Mouse (Mus musculus) ES-Bruce4 (cell line): ENCODE data around the gene H1fnt. TPM values are rescaled to one million over a fixed set of nuclear protein-coding genes. Genes with fewer than 3 reads are reported as not detected.

ENCODE experiments used
- H3K27ac ChIP-seq: 2 replicates; pipeline ENCODE4 v1.5.1; 2012; ENCODE audit warnings: low read length, inconsistent platforms; ENCODE audit not compliant: insufficient read depth
- H3K27me3 ChIP-seq: 2 replicates; pipeline ENCODE4 v1.6.1; 2012; ENCODE audit warnings: mild to moderate bottlenecking, low read length, inconsistent platforms; ENCODE audit not compliant: control insufficient read depth, poor library complexity, insufficient read depth, severe bottlenecking
- H3K36me3 ChIP-seq: 2 replicates; pipeline ENCODE4 v1.6.1; 2012; ENCODE audit warnings: inconsistent platforms, mild to moderate bottlenecking, low read length, moderate library complexity; ENCODE audit not compliant: control insufficient read depth, poor library complexity, insufficient read depth, severe bottlenecking
- H3K4me1 ChIP-seq: one replicate; pipeline ENCODE4 v1.8.1; 2011; ENCODE audit warnings: low read length; ENCODE audit not compliant: control insufficient read depth, insufficient read depth
- H3K4me3 ChIP-seq: 2 replicates; pipeline ENCODE4 v1.5.1; 2011; ENCODE audit warnings: low read depth, mild to moderate bottlenecking, low read length
- H3K9ac ChIP-seq: 2 replicates; pipeline ENCODE4 v1.6.1; 2012; ENCODE audit warnings: low read depth, mild to moderate bottlenecking, inconsistent platforms; ENCODE audit not compliant: poor library complexity, severe bottlenecking
- H3K9me3 ChIP-seq: replicated peaks from 2 replicates; pipeline ENCODE4 v1.6.1; 2012; ENCODE audit warnings: mild to moderate bottlenecking, low read length, inconsistent platforms; ENCODE audit not compliant: control insufficient read depth, poor library complexity, insufficient read depth, severe bottlenecking
- CTCF ChIP-seq: IDR thresholded peaks from one replicate; pipeline ENCODE4 v1.8.1; 2011; ENCODE audit warnings: low read depth, low read length
- EP300 ChIP-seq: IDR thresholded peaks from 2 replicates; pipeline ENCODE4 v1.6.1; 2011; ENCODE audit warnings: low read depth, low read length; ENCODE audit not compliant: insufficient read depth
- POLR2A ChIP-seq: IDR thresholded peaks from one replicate; pipeline ENCODE4 v1.8.1; 2011; ENCODE audit warnings: low read length; ENCODE audit not compliant: insufficient read depth
- polyA plus RNA-seq: library from polyadenylated mRNA; stranded (reverse); fragments of >200 nt; gene quantifications from 2 replicates; pipeline ENCODE4 v1.2.4, GENCODE M21; 2011; ENCODE audit warnings: low read depth; ENCODE audit not compliant: missing spikeins, insufficient read depth, insufficient read length

Gene H1fnt
- polyA plus RNA-seq, 1 experiment, result not detected

DNA sequence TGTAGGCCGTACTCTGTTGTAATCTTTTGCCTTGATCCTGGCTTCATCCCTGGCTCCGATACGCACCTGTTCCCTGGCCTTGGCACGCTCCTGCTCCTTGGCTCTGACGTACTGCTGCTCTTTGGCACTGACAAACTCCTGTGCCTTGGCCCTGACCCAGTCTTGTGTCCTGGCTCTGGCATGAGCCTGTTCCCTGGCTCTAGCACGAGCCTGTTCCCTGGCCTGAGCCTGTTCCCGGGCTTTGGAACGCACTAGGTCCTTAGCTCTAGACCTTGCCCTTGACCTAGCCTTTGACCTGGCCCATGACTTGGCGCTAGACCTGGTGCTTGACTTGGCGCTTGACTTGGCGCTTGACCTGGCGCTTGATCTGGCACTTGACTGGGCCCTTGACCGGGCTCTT lies 822 bp downstream of the H1fnt start:
- no peaks in the 10 kb centered on the region for H3K4me1 ChIP-seq
- H3K4me3 ChIP-seq, result no peak overlapping the region
- no peaks in the 10 kb centered on the region for H3K36me3 ChIP-seq
- H3K27ac ChIP-seq, result no peak overlapping the region
- TF ChIP-seq EP300 (no peak), CTCF (no peak), POLR2A (no peak)
- H3K9ac ChIP-seq, result no peak overlapping the region
- H3K9me3 ChIP-seq, result peaks cover 8% of the 10 kb centered on the region
- H3K27me3 ChIP-seq, result no peaks in the 10 kb centered on the region

GRCm38 (mm10) chr15:98235442-98235841 lies 21.7 kb downstream of the H1fnt start:
- Histone ChIP-seq H3K27ac (no peak overlapping the region), H3K9ac (no peak overlapping the region), H3K9me3 (no peaks in the 10 kb centered on the region), H3K27me3 (no peaks in the 10 kb centered on the region), H3K36me3 (no peaks in the 10 kb centered on the region), H3K4me3 (no peak overlapping the region), H3K4me1 (no peaks in the 10 kb centered on the region)
- TF ChIP-seq CTCF (no peak), EP300 (no peak)

- TF ChIP-seq POLR2A (no peak), CTCF (no peak), EP300 (no peak)
These were observed 22.7 kb downstream of the H1fnt start, which contains the start of gene Olfr286 for GRCm38 (mm10) chr15:98234350-98234749. Olfr286 (minus strand) TSS chr15:98234450.

DNA sequence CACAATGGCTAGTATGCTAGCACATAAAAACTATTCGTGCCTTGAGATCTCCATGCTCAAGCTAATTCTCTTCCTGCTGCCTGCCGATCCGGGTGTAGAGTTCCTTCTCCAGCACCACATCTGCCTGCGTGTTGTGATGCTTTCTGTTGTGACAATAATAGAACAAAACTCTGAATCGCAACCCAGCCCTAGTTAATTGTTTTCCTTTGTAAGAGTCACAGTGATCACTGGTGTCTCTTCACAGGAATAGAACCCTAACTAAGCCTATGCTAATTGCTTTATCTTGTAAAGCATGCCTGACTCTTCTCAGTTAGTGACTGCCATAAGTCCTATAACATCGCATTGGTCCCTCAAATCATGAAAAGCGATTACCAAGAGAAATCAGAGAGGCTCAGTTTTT lies 31.0 kb downstream of the H1fnt start:
- Histone ChIP-seq H3K4me1 (no peaks in the 10 kb centered on the region), H3K36me3 (no peaks in the 10 kb centered on the region), H3K27ac (no peak overlapping the region), H3K4me3 (no peak overlapping the region), H3K9me3 (no peaks in the 10 kb centered on the region), H3K27me3 (no peaks in the 10 kb centered on the region), H3K9ac (no peak overlapping the region)
- TF ChIP-seq CTCF (no peak), EP300 (no peak), POLR2A (no peak)

More at GRCm38 (mm10) chr15:98234350-98234749, 22.7 kb downstream of the H1fnt start, which contains the start of gene Olfr286:
- Histone ChIP-seq H3K36me3 (no peaks in the 10 kb centered on the region), H3K9ac (no peak within 1 kb of the TSS), H3K27me3 (no peaks in the 10 kb centered on the region), H3K4me3 (no peak within 1 kb of the TSS), H3K27ac (no peak within 1 kb of the TSS), H3K4me1 (no peaks in the 10 kb centered on the region), H3K9me3 (no peaks in the 10 kb centered on the region)

DNA sequence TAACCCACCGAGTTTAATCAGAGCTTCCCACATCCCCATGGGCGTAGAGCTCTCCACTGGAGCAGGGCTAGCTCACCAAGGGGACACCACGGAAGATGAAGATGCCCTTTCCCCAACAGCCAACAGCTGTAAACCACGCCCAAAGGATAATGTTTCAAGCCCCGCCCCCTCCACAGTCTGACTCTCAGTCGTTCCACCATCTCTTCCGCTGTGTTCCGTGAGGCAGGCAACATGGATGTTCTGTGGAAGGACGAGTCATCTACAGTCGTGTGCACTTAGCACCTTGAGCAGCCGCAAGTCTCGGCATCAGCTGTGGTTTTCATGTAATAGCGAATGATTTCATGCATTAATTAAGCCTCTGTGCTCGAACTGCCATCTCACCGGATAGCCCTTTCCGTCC lies 31.5 kb downstream of the H1fnt start:
- Histone ChIP-seq H3K27me3 (no peaks in the 10 kb centered on the region), H3K9me3 (no peaks in the 10 kb centered on the region), H3K9ac (no peak overlapping the region), H3K4me1 (no peaks in the 10 kb centered on the region), H3K36me3 (no peaks in the 10 kb centered on the region), H3K27ac (no peak overlapping the region), H3K4me3 (no peak overlapping the region)
- TF ChIP-seq EP300 (no peak), CTCF (no peak), POLR2A (no peak)

- Histone ChIP-seq H3K4me3 (no peak overlapping the region), H3K36me3 (no peaks in the 10 kb centered on the region), H3K27ac (no peak overlapping the region), H3K9me3 (no peaks in the 10 kb centered on the region), H3K4me1 (no peaks in the 10 kb centered on the region), H3K9ac (no peak overlapping the region), H3K27me3 (no peaks in the 10 kb centered on the region)
- no peak for TF ChIP-seq POLR2A
- no peak for TF ChIP-seq EP300
- TF ChIP-seq CTCF, result no peak
These were observed 34.7 kb downstream of the H1fnt start for GRCm38 (mm10) chr15:98222377-98222776.
